31 mouse cellular contexts compared by ENCODE assay signal in the genomic region with DNA sequence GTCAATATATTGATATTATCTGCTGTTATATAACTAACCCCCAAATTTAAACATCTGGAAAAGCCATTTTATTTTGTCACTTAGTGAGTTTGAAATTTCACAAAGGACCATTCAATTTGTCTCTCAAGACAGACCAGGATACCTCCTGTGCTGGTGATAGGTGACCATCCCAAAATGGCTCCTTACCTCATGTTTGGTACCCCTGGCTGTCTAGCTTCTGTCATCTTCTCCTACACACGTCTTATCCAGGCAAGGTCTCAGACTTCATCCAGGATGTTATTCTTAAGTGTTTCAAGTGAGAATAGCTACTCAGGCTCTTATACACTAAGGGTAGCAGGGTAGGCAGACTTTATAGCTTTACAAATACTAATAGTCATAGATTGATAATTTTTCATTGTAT. TPM values are rescaled to one million over a fixed set of nuclear protein-coding genes. Genes with fewer than 3 reads are reported as not detected.
"Had no signal": no experiment of that assay in that cellular context is flagged by ENCODE, and none has a peak within 500 bp of the region (broad histone marks: within the 10 kb centered on the region; RNA-seq: fewer than 3 reads in every experiment).

No protein-coding gene starts in this region.

- H3K27ac ChIP-seq: embryonic facial prominence, embryonic 10.5 days; embryonic facial prominence, embryonic 12.5 days; embryonic facial prominence, embryonic 13.5 days; embryonic facial prominence, embryonic 15.5 days; forebrain, embryonic 10.5 days; forebrain, embryonic 12.5 days; forebrain, embryonic 13.5 days; forebrain, embryonic 15.5 days; gastrocnemius, adult 2 months; heart, adult 2 months; heart, embryonic 10.5 days had no signal

- H3K9me3 ChIP-seq: embryonic facial prominence, embryonic 10.5 days; embryonic facial prominence, embryonic 12.5 days; embryonic facial prominence, embryonic 13.5 days; embryonic facial prominence, embryonic 15.5 days; forebrain, embryonic 10.5 days; forebrain, embryonic 12.5 days; forebrain, embryonic 13.5 days; forebrain, embryonic 15.5 days; heart, embryonic 10.5 days; heart, embryonic 12.5 days had no signal

- H3K36me3 ChIP-seq: embryonic facial prominence, embryonic 10.5 days; embryonic facial prominence, embryonic 12.5 days; embryonic facial prominence, embryonic 13.5 days; embryonic facial prominence, embryonic 15.5 days; forebrain, embryonic 10.5 days; forebrain, embryonic 12.5 days; forebrain, embryonic 15.5 days; heart, embryonic 10.5 days; heart, embryonic 12.5 days had no signal

- H3K9ac ChIP-seq: embryonic facial prominence, embryonic 12.5 days; embryonic facial prominence, embryonic 13.5 days; embryonic facial prominence, embryonic 15.5 days; forebrain, embryonic 12.5 days; forebrain, embryonic 13.5 days; forebrain, embryonic 15.5 days; forebrain, postnatal 0 days; heart, embryonic 12.5 days had no signal

- H3K4me1 ChIP-seq: embryonic facial prominence, embryonic 12.5 days; embryonic facial prominence, embryonic 13.5 days; embryonic facial prominence, embryonic 15.5 days; forebrain, embryonic 10.5 days; forebrain, embryonic 12.5 days; forebrain, embryonic 13.5 days; forebrain, embryonic 15.5 days had no signal

- H3K4me3 ChIP-seq: embryonic facial prominence, embryonic 10.5 days; embryonic facial prominence, embryonic 12.5 days; embryonic facial prominence, embryonic 13.5 days; embryonic facial prominence, embryonic 15.5 days; erythroblast, embryonic 14.5 days; forebrain, embryonic 10.5 days; forebrain, embryonic 12.5 days; forebrain, embryonic 13.5 days; forebrain, embryonic 15.5 days; gastrocnemius, adult 2 months; heart, adult 2 months; heart, embryonic 10.5 days; heart, embryonic 12.5 days had no signal

- ATAC-seq: forebrain, embryonic 13.5 days; forebrain, embryonic 14.5 days; forebrain, embryonic 15.5 days; forebrain, embryonic 16.5 days; forebrain, postnatal 0 days had no signal

- DNase-seq: cerebellum, postnatal 14 days; cerebellum, postnatal 25 days; cerebellum, postnatal 36 days; embryo, embryonic 11 days; forebrain, postnatal 0 days; gastrocnemius, adult 2 months; gastrocnemius, postnatal 10 days; gastrocnemius, postnatal 14 days; gastrocnemius, postnatal 25 days; gastrocnemius, postnatal 36 days; heart, adult 18-20 months; heart, adult 2 months had no signal

RNA-seq across cellular contexts. Expression of gene Zfp42, which starts 17.9 kb away (rescaled TPM):
- total RNA-seq: common myeloid progenitor, adult 5-6 weeks; forebrain, postnatal 0 days; gastrocnemius, adult 18-20 months; gastrocnemius, adult 2 months; gastrocnemius, adult 8-10 months; gastrocnemius, postnatal 10 days; gastrocnemius, postnatal 14 days; gastrocnemius, postnatal 25 days; gastrocnemius, postnatal 36 days; gastrocnemius, postnatal 4 days; granulocyte monocyte progenitor cell, adult 5-6 weeks; heart, adult 18-20 months; heart, adult 2 months; heart, adult 8-10 months had no signal
